Mouse (Mus musculus) WW6 (cell line): Measurements from ENCODE around the gene Lad1.

Source experiments
- DNase-seq: peaks from one replicate; pipeline ENCODE4 v3.0.0-alpha.2; 2013; ENCODE audit warnings: low read depth, low spot score

Gene Lad1

DNA sequence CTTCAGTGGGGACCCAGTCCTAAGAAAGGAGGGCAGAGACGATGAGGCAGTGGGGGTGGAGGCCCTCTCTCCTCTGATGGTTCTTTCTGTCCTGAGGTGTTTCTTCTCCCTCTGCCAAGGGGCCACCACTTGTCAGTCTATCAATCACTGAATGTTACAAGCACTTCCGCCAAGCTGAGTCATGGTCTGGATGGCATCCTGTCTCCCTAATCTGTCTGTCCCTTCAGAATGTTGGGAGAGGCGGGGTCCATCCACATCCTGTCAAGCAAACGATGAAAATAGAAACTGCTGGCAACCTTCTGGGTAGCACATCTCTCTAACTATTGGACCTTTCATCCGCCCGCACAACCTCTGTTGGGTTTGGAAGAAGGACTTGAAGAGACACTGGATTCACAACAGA is 26.1 kb downstream of the Lad1 start:
- no peak for DNase-seq

DNA sequence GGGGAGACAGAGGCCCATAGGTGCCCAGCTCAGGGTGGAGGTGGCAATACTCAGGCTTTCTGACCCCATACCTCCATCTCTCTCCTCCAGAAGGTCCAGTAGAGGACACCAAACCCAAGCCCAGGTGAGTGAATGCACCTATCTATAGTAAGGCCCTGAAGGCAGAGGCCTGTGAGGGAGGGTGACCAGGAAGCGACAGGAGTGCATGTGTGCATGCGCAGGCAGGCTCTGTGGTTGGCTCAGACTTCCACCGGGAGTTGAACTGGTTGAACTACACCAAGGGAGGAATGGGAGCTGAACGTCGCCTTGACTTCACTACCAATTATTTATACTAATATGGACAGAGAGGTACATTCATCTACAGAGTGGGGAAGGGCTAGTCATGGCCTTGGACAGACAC is 28.2 kb downstream of the Lad1 start:
- no peak for DNase-seq

- peak; percentile 48 for DNase-seq
Measured at GRCm38 (mm10) chr1:135847139-135847562, 28.8 kb downstream of the Lad1 start.

GRCm38 (mm10) chr1:135847611-135848351 is 29.4 kb downstream of the Lad1 start:
- no peak for DNase-seq

- no peak for DNase-seq
Measured at GRCm38 (mm10) chr1:135850722-135851512, 32.5 kb downstream of the Lad1 start.

DNA sequence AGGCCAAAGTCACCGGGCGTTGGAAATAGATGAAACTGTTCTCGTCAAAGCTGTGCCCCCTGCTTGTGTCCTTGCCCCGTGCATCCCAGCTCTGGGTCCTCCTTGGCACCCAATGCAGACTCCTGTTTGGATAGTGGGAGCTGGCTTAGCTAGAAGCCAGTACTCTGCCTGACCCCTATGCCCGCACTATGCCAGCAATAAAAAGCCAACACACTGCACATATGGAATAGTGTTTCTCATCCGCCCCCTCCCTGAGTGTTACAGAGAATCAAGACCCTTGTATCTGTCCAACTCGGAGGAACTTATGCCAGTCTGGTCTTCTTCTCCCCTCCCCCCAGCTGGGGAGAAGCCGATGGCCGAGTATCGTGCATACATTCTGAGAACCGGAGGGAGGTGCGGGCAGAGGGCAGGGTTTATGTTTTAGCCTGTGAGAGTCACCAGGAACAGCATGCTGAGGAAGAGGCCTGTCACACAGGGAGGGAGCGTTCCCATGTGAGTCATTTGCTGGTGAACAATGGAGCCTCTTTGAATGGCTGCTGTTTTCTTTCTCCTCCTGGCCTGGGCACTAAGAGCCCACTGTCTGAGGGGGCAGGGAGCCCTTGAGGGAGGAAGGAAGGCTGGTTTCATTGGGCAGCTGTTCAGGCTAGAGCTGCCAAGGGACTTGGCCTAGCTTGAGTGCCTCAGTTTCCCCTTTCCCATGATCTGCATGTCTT is 33.8 kb downstream of the Lad1 start:
- no peak for DNase-seq

DNA sequence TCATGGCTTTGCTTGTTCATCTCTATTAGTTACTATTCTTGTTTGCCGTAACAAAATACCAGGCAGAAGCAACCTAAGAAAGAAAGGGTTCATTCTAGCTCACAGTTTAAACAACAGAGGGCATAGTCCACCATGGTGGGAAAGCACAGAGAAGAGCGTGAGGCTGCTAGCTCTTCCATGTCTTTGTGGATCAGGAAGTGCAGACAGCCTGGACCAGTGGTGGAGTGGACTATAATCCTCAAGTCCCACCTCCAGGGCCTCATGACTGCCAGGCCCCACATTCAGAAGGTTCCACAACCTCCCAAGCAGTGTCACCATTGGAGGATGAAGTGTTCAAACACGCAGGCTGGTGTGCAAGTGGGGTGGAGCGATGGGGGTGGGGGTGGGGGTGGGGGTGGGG is 34.8 kb downstream of the Lad1 start:
- no peak for DNase-seq

DNA sequence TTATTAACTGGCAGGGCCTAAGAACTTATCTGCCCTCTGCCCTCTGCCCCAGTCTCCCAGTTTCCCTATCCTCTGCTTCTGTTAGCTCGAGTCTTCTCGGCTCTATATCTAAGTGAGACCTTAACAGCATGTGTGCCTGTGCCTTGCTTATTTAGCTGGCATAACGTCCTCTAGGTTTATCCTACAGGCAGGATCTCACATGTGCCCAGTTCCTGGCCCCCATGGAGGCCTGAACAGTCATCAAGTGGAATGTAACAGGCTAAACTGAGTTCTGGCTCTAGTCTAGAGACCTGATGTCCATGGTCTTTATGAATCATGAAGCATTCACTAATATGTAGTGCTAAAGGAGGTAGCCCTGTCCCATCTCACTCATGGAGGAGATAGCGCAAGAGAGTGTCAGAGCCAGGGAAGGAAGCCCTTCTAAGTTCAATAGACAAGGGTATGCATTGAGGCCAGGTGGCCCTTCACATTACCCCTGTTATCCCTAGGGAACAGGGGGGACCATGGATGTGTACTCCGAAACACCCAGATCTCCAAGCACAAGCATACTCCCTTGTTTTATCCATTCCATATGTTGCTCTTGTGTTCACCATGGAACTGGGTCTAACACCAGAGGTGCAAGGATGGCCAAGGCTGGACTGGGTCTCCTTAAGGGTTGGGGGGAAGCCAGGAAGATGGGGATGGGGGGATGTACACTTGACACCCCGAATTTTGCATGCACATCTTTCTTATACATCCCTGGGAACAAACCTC is 36.4 kb downstream of the Lad1 start:
- no peak for DNase-seq

- DNase-seq: no peak
Measured at GRCm38 (mm10) chr1:135855344-135855687, 36.9 kb downstream of the Lad1 start.

GRCm38 (mm10) chr1:135856070-135856469 is 37.7 kb downstream of the Lad1 start:
- no peak for DNase-seq

DNA sequence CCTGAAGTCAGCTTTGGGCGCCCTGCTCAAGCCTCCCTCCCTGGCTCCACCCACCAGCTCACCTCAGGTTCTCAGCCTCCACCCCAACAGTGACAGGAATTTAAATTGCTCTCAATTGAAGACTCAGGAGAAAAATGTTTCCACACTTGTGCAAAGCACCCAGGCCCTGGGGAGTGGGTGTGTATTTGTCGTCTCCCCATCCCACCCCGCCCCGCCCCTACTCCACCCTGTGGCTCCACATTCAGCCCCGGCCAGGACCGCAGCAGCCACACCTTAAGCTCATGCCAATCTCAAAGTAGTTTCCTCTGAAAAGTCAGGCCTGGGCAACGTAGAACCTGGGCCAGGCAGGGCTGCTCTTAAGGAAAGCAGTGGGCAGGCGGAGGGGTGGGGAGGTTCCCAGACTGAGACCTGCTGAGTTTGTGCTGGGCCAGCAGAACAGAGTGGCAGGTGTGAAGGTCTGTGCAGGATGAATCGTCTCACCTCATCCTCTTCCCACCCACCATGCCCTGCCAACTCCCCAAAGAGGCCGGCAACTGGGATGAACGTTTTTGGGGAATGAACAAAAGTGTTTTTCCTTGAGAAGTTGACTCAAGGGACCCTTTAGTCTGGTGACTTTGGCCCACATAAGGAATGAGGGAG is 38.9 kb downstream of the Lad1 start:
- no peak for DNase-seq

DNA sequence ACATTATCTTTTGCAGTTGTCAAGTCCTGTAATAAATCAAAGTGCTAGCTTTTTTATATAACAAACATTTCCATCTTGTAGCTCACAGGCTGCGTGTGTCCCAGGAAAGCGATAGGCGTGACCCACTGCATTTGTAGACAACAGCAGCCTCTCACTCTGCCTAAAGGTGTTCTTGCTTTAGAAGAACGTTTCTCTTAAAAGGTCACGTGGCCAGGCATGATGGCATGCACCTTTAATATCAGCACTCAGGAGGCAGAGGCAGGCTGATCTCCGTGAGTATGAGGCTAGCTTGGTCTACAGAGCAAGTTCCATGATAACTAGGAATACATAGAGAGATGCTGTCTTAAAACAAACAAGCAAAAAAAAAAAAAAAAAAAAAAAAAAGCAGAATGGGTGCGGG is 40.1 kb downstream of the Lad1 start:
- no peak for DNase-seq

DNA sequence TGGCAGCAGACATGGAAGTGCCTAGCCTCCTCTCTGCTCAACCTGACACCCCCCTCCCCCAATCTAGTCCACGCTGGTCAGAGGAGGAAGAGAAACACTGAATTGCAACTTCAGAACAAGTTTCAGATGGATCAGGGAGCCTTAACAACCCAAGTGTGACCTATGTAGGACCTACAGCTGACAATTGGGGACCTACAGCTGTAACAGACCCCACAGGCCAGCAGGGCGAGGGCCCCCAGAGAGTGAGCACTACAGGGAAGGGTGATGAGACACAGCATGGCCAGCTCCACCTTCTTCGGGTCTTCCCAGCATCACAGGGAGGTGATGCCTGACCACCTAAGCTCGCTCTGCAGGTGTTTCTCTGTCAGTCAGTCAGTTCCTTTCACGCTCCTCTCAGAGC is 42.7 kb downstream of the Lad1 start:
- DNase-seq: no peak

DNA sequence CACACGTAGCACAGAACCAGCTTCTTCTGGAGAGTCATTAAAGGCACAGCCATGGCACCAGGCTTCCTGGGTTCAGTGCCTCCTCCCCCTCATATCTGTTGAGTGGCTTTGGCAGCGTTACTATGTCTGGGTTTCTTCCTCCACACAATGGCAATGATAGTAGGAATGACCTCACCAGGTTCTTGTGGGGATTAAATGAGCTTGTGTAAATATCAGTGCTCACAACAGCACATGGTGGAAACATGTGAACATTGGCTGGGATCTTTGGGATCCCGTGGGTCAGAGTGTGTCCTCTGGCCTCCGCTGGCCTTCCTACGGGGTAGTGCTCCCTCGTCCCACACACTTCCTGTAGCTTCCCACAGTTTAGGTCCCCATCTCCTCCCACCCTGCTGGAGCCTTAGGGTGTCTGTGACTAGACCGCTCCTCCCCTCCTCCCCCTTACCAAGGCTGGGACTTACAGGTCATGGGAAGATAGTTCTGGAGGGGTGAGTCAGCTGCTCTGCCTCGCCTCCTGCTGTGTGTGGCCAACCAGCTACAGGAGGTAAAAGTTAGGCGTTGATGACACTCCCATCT is 43.7 kb downstream of the Lad1 start:
- DNase-seq: no peak

GRCm38 (mm10) chr1:135862561-135862960 is 44.2 kb downstream of the Lad1 start:
- no peak for DNase-seq

DNA sequence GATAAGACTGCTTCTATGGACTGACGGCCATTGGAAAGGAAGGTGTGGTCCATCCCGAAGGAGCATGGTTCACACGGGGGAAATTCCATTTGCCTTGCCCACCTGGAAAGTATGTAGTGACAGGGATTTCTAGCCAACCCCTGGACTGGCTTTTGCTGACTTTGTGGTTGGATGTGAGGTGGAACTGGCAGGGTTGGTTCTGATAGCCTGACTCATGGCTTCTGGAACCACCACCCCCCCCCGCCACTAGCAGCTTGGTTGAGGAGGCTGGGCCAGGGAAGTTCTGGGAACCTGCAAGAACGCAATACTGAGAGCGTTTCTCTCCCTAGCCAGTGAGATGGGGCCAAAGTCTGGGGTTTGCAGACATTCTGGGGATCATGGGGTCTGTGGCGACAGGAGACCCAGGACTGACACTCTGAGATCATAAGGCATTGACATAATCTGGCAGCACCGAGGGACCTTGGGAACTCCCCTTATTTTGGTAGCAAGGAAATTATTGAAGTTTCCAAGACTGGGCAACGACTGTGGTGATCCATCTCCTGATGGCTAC is 45.5 kb downstream of the Lad1 start:
- DNase-seq: no peak

GRCm38 (mm10) chr1:135864830-135865229 is 46.4 kb downstream of the Lad1 start:
- DNase-seq: no peak

DNA sequence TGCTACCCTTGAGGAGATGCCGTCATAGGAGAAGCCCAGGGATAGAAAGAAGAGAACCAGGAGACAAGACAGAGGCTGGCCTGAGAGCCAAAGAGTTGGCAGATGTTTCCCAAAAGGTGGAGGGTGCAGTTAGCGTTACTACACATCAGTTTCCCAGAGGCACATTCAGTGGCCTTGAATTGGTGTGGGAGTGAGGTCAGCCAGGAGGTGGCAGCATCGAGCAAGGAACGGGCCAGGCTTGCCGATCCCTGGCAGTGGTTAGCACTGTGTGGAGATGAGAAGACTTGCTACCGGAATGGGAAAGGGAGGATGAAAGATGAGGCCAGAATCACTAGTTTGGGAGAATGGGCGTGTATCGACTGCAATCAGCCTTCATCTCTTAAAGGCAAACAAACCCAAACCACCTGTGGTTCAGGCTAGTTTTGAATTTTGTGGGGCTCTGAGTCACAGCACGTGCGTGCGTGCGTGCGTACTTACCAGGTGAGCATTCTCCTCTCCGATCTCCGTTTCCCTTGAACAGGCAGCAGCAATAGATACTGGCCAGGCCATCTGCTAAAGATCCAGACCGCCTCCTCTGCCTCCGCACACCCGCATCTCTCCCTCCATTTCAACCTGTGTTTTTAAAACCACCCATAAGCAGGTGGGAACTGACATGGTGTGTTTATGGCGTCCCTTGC is 47.3 kb downstream of the Lad1 start:
- peak; percentile 53 for DNase-seq

DNA sequence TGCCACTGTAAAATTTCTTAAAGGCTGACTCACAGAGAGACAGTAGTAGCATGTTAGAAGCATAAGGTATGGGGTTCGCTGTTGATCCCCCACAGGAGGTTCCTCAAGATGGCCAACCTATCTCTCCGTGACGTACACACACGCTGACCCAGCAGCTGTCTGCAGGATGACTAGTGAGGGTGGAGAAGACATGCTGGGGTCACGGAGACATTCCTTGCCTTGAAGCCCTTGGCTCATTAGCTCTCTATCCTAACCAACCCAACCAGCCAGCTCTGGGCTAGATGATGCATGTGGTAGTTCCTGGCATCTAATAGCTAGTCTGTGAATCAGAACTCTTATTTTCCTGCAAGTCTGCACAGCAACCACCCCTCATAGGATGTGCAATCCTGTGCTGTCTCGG is 50.2 kb downstream of the Lad1 start:
- no peak for DNase-seq

DNA sequence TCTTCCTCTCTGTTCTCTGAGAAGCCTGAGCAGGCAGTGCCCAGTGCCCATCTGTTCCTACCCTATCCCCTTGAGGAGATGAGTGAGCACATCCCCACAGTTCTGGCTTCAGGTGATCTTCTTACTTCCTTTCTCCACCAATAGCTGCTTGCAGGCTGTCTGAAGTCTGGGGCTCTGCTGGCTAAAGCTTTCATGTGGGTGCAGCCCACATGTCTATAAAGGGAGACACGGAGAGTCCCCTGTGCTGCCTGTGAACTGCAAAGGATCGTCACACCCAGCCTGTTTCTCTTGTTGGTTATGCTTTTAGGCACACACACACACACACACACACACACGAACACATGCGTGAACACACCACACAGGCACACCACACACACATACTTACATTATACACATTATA is 54.6 kb downstream of the Lad1 start:
- no peak for DNase-seq
